Mouse (Mus musculus): ENCODE data around the gene Kif5a. TPM values are rescaled to one million over a fixed set of nuclear protein-coding genes. Genes with fewer than 3 reads are reported as not detected.

Kif5a gene
- polyA plus RNA-seq, 1 experiment from 2014 or later: 0.70 TPM

DNA sequence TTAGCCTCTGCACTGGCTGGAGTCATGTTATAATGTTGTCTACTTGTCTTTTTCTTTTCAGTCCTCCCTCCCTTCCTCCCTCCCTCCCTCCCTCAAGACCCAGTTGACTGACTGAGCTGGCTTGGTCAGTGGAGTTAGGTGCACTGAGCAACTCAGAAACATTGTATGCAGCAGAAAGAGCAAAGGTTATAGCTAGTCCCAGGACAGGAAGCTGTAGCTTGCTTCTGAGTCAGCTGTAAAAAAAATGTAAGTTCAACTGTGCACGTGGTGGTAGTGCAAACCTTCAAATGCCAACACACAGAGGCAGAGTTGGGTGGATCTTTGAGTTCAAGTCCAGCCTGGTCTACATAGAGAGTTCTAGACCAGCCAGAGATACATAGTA, 48.7 kb downstream of the Kif5a start:
- ATAC-seq (replicated peaks; ENCODE audit: extremely low read depth, insufficient read depth, low FRiP score): no peak
- 50% methylated on average over 1 of the region's 1 CpGs for WGBS
- Histone ChIP-seq H3K9ac (ENCODE audit: low read length) (no peak overlapping the region), H3K36me3 (ENCODE audit: control insufficient read depth, insufficient read depth) (no peaks in the 10 kb centered on the region), H3K4me3 (ENCODE audit: low read length) (no peak overlapping the region), H3K9me3 (replicated peaks; ENCODE audit: control insufficient read depth, low read length) (no peaks in the 10 kb centered on the region), H3K4me2 (ENCODE audit: low read depth, low read length) (no peak overlapping the region), H3K4me1 (ENCODE audit: control insufficient read depth, insufficient read depth, low read length) (peaks cover 11% of the 10 kb centered on the region), H3K27me3 (ENCODE audit: control insufficient read depth, insufficient read depth, low read length) (no peaks in the 10 kb centered on the region), H3K27ac (ENCODE audit: low read length) (no peak overlapping the region)

GRCm38 (mm10) chr10:127213704-127214421, 49.3 kb downstream of the Kif5a start:
- 77% methylated on average over 13 of the region's 13 CpGs for WGBS
- Histone ChIP-seq H3K36me3 (ENCODE audit: control insufficient read depth, insufficient read depth) (no peaks in the 10 kb centered on the region), H3K27ac (ENCODE audit: low read length) (no peak overlapping the region), H3K27me3 (ENCODE audit: control insufficient read depth, insufficient read depth, low read length) (no peaks in the 10 kb centered on the region), H3K9ac (ENCODE audit: low read length) (no peak overlapping the region), H3K4me2 (ENCODE audit: low read depth, low read length) (no peak overlapping the region), H3K4me1 (ENCODE audit: control insufficient read depth, insufficient read depth, low read length) (peaks cover 15% of the 10 kb centered on the region), H3K4me3 (ENCODE audit: low read length) (no peak overlapping the region), H3K9me3 (replicated peaks; ENCODE audit: control insufficient read depth, low read length) (no peaks in the 10 kb centered on the region)
- ATAC-seq (replicated peaks; ENCODE audit: extremely low read depth, insufficient read depth, low FRiP score): no peak

GRCm38 (mm10) chr10:127213272-127213671, 49.9 kb downstream of the Kif5a start:
- Histone ChIP-seq H3K27ac (ENCODE audit: low read length) (no peak overlapping the region), H3K36me3 (ENCODE audit: control insufficient read depth, insufficient read depth) (no peaks in the 10 kb centered on the region), H3K27me3 (ENCODE audit: control insufficient read depth, insufficient read depth, low read length) (no peaks in the 10 kb centered on the region), H3K9ac (ENCODE audit: low read length) (no peak overlapping the region), H3K9me3 (replicated peaks; ENCODE audit: control insufficient read depth, low read length) (no peaks in the 10 kb centered on the region), H3K4me2 (ENCODE audit: low read depth, low read length) (no peak overlapping the region), H3K4me1 (ENCODE audit: control insufficient read depth, insufficient read depth, low read length) (peaks cover 16% of the 10 kb centered on the region), H3K4me3 (ENCODE audit: low read length) (no peak overlapping the region)
- WGBS: 92% methylated on average over 8 of the region's 8 CpGs
- no peak for ATAC-seq (replicated peaks; ENCODE audit: extremely low read depth, insufficient read depth, low FRiP score)

GRCm38 (mm10) chr10:127211414-127211854, 51.7 kb downstream of the Kif5a start, which contains the start of gene Pip4k2c:
Gene Pip4k2c (minus strand): TSS chr10:127211585.
- no peaks in the 10 kb centered on the region for H3K36me3 ChIP-seq (ENCODE audit: control insufficient read depth, insufficient read depth)
- under 1% methylated on average over 47 of the region's 47 CpGs for WGBS
- peaks cover 16% of the 10 kb centered on the region for H3K4me1 ChIP-seq (ENCODE audit: control insufficient read depth, insufficient read depth, low read length)
- peak within 1 kb of the TSS; percentile 92 for H3K4me2 ChIP-seq (ENCODE audit: low read depth, low read length)
- H3K4me3 ChIP-seq (ENCODE audit: low read length): peak within 1 kb of the TSS; percentile 92
- ATAC-seq (replicated peaks; ENCODE audit: extremely low read depth, insufficient read depth, low FRiP score): peak; percentile 95
- H3K9ac ChIP-seq (ENCODE audit: low read length): peak within 1 kb of the TSS; percentile 88
- H3K9me3 ChIP-seq (replicated peaks; ENCODE audit: control insufficient read depth, low read length): no peaks in the 10 kb centered on the region
- no peaks in the 10 kb centered on the region for H3K27me3 ChIP-seq (ENCODE audit: control insufficient read depth, insufficient read depth, low read length)
- peak within 1 kb of the TSS; percentile 30; the same call in 1 of the 2 replicates for H3K27ac ChIP-seq (ENCODE audit: low read length)

DNA sequence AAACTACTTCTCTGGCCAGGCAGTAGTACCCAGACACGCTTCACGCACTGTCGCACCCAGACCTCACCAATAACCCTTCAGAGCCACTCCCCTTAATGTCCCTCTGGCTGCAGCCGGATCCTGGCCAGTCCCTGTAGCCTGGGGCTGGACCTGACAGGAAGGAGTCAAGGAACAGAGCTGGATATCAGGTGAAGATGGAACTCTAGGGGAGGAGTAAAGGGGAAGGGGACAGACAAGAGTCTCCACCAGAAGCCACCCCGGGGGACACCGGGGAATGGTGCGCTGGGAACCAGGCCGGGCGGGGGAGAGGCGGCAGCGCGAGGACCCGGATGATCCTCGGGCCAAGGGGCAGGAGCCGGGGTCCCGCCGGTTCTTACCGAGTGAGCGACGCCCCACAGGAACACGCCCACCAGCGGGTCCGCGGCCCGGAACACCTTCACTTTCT, 52.2 kb downstream of the Kif5a start:
- Histone ChIP-seq H3K27ac (ENCODE audit: low read length) (peak overlapping the region; percentile 30; the same call in 1 of the 2 replicates), H3K9ac (ENCODE audit: low read length) (peak overlapping the region; percentile 88), H3K9me3 (replicated peaks; ENCODE audit: control insufficient read depth, low read length) (no peaks in the 10 kb centered on the region), H3K27me3 (ENCODE audit: control insufficient read depth, insufficient read depth, low read length) (no peaks in the 10 kb centered on the region), H3K4me2 (ENCODE audit: low read depth, low read length) (peak overlapping the region; percentile 92), H3K36me3 (ENCODE audit: control insufficient read depth, insufficient read depth) (no peaks in the 10 kb centered on the region), H3K4me1 (ENCODE audit: control insufficient read depth, insufficient read depth, low read length) (peaks cover 16% of the 10 kb centered on the region), H3K4me3 (ENCODE audit: low read length) (peak overlapping the region; percentile 92)
- WGBS: under 1% methylated on average over 25 of the region's 25 CpGs
- peak; percentile 44 for ATAC-seq (replicated peaks; ENCODE audit: extremely low read depth, insufficient read depth, low FRiP score)

- Histone ChIP-seq H3K36me3 (ENCODE audit: control insufficient read depth, insufficient read depth) (no peaks in the 10 kb centered on the region), H3K4me3 (ENCODE audit: low read length) (peak overlapping the region; percentile 92), H3K9ac (ENCODE audit: low read length) (no peak overlapping the region), H3K4me2 (ENCODE audit: low read depth, low read length) (peak overlapping the region; percentile 92), H3K27ac (ENCODE audit: low read length) (no peak overlapping the region), H3K9me3 (replicated peaks; ENCODE audit: control insufficient read depth, low read length) (no peaks in the 10 kb centered on the region), H3K27me3 (ENCODE audit: control insufficient read depth, insufficient read depth, low read length) (no peaks in the 10 kb centered on the region), H3K4me1 (ENCODE audit: control insufficient read depth, insufficient read depth, low read length) (peaks cover 16% of the 10 kb centered on the region)
- 77% methylated on average over 13 of the region's 13 CpGs for WGBS
- ATAC-seq (replicated peaks; ENCODE audit: extremely low read depth, insufficient read depth, low FRiP score): no peak
Observed at GRCm38 (mm10) chr10:127209928-127210570, 53.1 kb downstream of the Kif5a start.

GRCm38 (mm10) chr10:127208921-127209320, 54.2 kb downstream of the Kif5a start:
- H3K9ac ChIP-seq (ENCODE audit: low read length): no peak overlapping the region; the same call in 1 of the 2 replicates
- no peak overlapping the region for H3K4me3 ChIP-seq (ENCODE audit: low read length)
- no peak overlapping the region for H3K4me2 ChIP-seq (ENCODE audit: low read depth, low read length)
- no peaks in the 10 kb centered on the region for H3K9me3 ChIP-seq (replicated peaks; ENCODE audit: control insufficient read depth, low read length)
- 72% methylated on average over 4 of the region's 4 CpGs for WGBS
- H3K27me3 ChIP-seq (ENCODE audit: control insufficient read depth, insufficient read depth, low read length): no peaks in the 10 kb centered on the region
- no peak overlapping the region; the same call in 1 of the 2 replicates for H3K27ac ChIP-seq (ENCODE audit: low read length)
- H3K4me1 ChIP-seq (ENCODE audit: control insufficient read depth, insufficient read depth, low read length): peaks cover 16% of the 10 kb centered on the region
- no peak for ATAC-seq (replicated peaks; ENCODE audit: extremely low read depth, insufficient read depth, low FRiP score)
- 0 out of 2 replicates have a peak, but pooled peaks cover 1% of the 10 kb centered on the region for H3K36me3 ChIP-seq (ENCODE audit: control insufficient read depth, insufficient read depth)

GRCm38 (mm10) chr10:127205373-127205772, 57.8 kb downstream of the Kif5a start:
- 78% methylated on average over 10 of the region's 10 CpGs for WGBS
- Histone ChIP-seq H3K36me3 (ENCODE audit: control insufficient read depth, insufficient read depth) (peaks cover 11% of the 10 kb centered on the region), H3K4me3 (ENCODE audit: low read length) (no peak overlapping the region), H3K9ac (ENCODE audit: low read length) (no peak overlapping the region), H3K27ac (ENCODE audit: low read length) (no peak overlapping the region), H3K9me3 (replicated peaks; ENCODE audit: control insufficient read depth, low read length) (no peaks in the 10 kb centered on the region), H3K4me2 (ENCODE audit: low read depth, low read length) (no peak overlapping the region), H3K4me1 (ENCODE audit: control insufficient read depth, insufficient read depth, low read length) (peaks cover 10% of the 10 kb centered on the region), H3K27me3 (ENCODE audit: control insufficient read depth, insufficient read depth, low read length) (no peaks in the 10 kb centered on the region)
- ATAC-seq (replicated peaks; ENCODE audit: extremely low read depth, insufficient read depth, low FRiP score): no peak

GRCm38 (mm10) chr10:127204589-127204988, 58.6 kb downstream of the Kif5a start:
- Histone ChIP-seq H3K27me3 (ENCODE audit: control insufficient read depth, insufficient read depth, low read length) (no peaks in the 10 kb centered on the region), H3K4me2 (ENCODE audit: low read depth, low read length) (no peak overlapping the region), H3K27ac (ENCODE audit: low read length) (no peak overlapping the region), H3K9ac (ENCODE audit: low read length) (no peak overlapping the region), H3K36me3 (ENCODE audit: control insufficient read depth, insufficient read depth) (peaks cover 11% of the 10 kb centered on the region), H3K4me3 (ENCODE audit: low read length) (no peak overlapping the region), H3K4me1 (ENCODE audit: control insufficient read depth, insufficient read depth, low read length) (peaks cover 5% of the 10 kb centered on the region; the same call in 1 of the 2 replicates), H3K9me3 (replicated peaks; ENCODE audit: control insufficient read depth, low read length) (no peaks in the 10 kb centered on the region)
- WGBS: 85% methylated on average over 5 of the region's 5 CpGs
- no peak for ATAC-seq (replicated peaks; ENCODE audit: extremely low read depth, insufficient read depth, low FRiP score)
